ENCODE assay signal across 8 mouse cellular contexts in the genomic region with DNA sequence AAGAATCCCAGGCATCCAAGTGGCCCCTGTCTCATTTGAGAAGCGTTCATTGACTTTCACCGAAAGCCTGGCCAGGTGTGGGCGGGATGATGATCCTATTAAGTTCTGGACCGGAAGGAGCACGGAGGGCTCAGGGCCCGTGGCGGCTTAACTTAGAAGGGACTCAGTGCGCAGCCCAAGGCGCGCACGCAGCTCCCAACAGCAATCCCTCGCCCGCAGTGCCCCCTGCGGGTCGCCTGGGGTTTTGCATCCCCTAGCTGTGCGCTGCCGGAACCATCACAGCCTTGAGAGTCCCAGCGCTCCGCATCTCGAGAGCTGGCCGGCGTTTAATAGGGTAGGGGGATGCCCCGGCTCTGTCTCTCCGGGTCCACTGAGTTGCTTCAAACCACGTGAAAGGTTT. TPM values are rescaled to one million over a fixed set of nuclear protein-coding genes. Genes with fewer than 3 reads are reported as not detected.
DNase-seq lines count a peak whose midpoint lies in the region; ATAC-seq lines count a peak whose summit lies in the region.

No protein-coding gene starts in this region.

- intact Hi-C loops in left cerebral cortex, postnatal 25 days (cut with DNase I): loop anchor here (1.0 to 2.0 kb wide), 2 partner anchors 53 to 63 kb away; no protein-coding TSS in a partner anchor

- no peaks in the 10 kb centered on the region for H3K36me3 ChIP-seq in intestine, embryonic 16.5 days (ENCODE audit: control insufficient read depth, insufficient read depth, low read length)
- H3K36me3 ChIP-seq in midbrain, embryonic 11.5 days (ENCODE audit: control insufficient read depth, insufficient read depth, low read length): no peaks in the 10 kb centered on the region

- ATAC-seq in intestine, embryonic 16.5 days: peak; percentile 66
- peak; percentile 69 for ATAC-seq in midbrain, embryonic 11.5 days (ENCODE audit: low FRiP score)

- peaks cover 66% of the 10 kb centered on the region for H3K27me3 ChIP-seq in intestine, embryonic 16.5 days (replicated peaks; ENCODE audit: control insufficient read depth, insufficient read depth, low read length)
- H3K27me3 ChIP-seq in midbrain, embryonic 11.5 days (ENCODE audit: control insufficient read depth, insufficient read depth, low read length): peaks cover 65% of the 10 kb centered on the region

- peak overlapping the region; percentile 75 for H3K4me2 ChIP-seq in intestine, embryonic 16.5 days (ENCODE audit: low read depth, low read length)
- peak overlapping the region; percentile 55 for H3K4me2 ChIP-seq in midbrain, embryonic 11.5 days

- peak overlapping the region; percentile 51 for H3K4me3 ChIP-seq in intestine, embryonic 16.5 days (ENCODE audit: low read length)
- H3K4me3 ChIP-seq in midbrain, embryonic 11.5 days (ENCODE audit: low read depth, low read length): peak overlapping the region; percentile 33

- H3K27ac ChIP-seq in intestine, embryonic 16.5 days (ENCODE audit: low read length): no peak overlapping the region
- no peak overlapping the region for H3K27ac ChIP-seq in midbrain, embryonic 11.5 days (ENCODE audit: low read depth, low read length)

- no peaks in the 10 kb centered on the region for H3K9me3 ChIP-seq in intestine, embryonic 16.5 days (ENCODE audit: control insufficient read depth, low read length)
- H3K9me3 ChIP-seq in midbrain, embryonic 11.5 days (ENCODE audit: control insufficient read depth, low read length): no peaks in the 10 kb centered on the region

- peak overlapping the region; percentile 48; the same call in 1 of the 2 replicates for H3K9ac ChIP-seq in intestine, embryonic 16.5 days (ENCODE audit: low read depth, low read length)
- H3K9ac ChIP-seq in midbrain, embryonic 11.5 days (ENCODE audit: low read length): peak overlapping the region; percentile 57

- peak; percentile 75 for DNase-seq in adrenal gland, adult 2 months
- peak; percentile 83 for DNase-seq in embryo, embryonic 11.5 days (ENCODE audit: low read depth, low spot score)
- peak; percentile 86 to 88 for DNase-seq in gastrocnemius, postnatal 4 days (ENCODE audit: low spot score in 2 of 2)
- DNase-seq in left cerebral cortex, postnatal 25 days (ENCODE audit: low spot score in 2 of 2): peak; percentile 79 to 80
- peak; percentile 100 for DNase-seq in midbrain, embryonic 11.5 days (ENCODE audit: low spot score, missing footprints)
- peak; percentile 87 for DNase-seq in right cerebral cortex, postnatal 4 days
- DNase-seq in yolk sac, embryonic 10.5 days (ENCODE audit: low spot score): peak; percentile 70

- peaks cover 31% of the 10 kb centered on the region for H3K4me1 ChIP-seq in intestine, embryonic 16.5 days (ENCODE audit: control insufficient read depth, insufficient read depth, low read length)
- peaks cover 21% of the 10 kb centered on the region for H3K4me1 ChIP-seq in midbrain, embryonic 11.5 days (ENCODE audit: control insufficient read depth, insufficient read depth, low read length)

- WGBS in intestine, embryonic 16.5 days: under 1% methylated on average over 25 of the region's 25 CpGs
- WGBS in midbrain, embryonic 11.5 days: under 1% methylated on average over 25 of the region's 25 CpGs

RNA-seq across cellular contexts. Expression of gene Ngfr, which starts 1.4 kb away (rescaled TPM):
- total RNA-seq in adrenal gland, adult 2 months (2021): 1 to 10 TPM; 2.6 to 5.7 TPM
- 8.0 and 14.2 TPM in 2 replicates for polyA plus RNA-seq in adrenal gland, adult 2 months (2012; rRNA removed)
- 10 to 100 TPM; 24.2 to 25.0 TPM for total RNA-seq in gastrocnemius, postnatal 4 days (2021)
- 15.5 and 15.8 TPM in 2 replicates for polyA plus RNA-seq in intestine, embryonic 16.5 days (2015; fragmentation: Nextera tagmentation; extraction: Ambion mirVana)
- 1 to 10 TPM; 1.1 to 1.7 TPM for total RNA-seq in left cerebral cortex, postnatal 25 days (2021)
- polyA plus RNA-seq in midbrain, embryonic 11.5 days (2014; fragmentation: Nextera tagmentation; extraction: Ambion mirVana): 14.2 and 14.6 TPM in 2 replicates
